Mouse (Mus musculus) kidney, postnatal 0 days (tissue): Measurements from ENCODE around the gene Usp47. TPM values are rescaled to one million over a fixed set of nuclear protein-coding genes. Genes with fewer than 3 reads are reported as not detected.

Experiments
- ATAC-seq: fragments of 200-750 bp; cut with Nextera tagmentation; replicated peaks from 2 replicates; pipeline ENCODE4 v1.8.0; 2017; ENCODE audit warnings: low read depth, moderate number of reproducible peaks, moderate TSS enrichment, moderate library complexity; ENCODE audit not compliant: low FRiP score
- DNase-seq: peaks from one replicate; pipeline ENCODE4 v3.0.0-alpha.2; 2016; ENCODE audit warnings: low spot score
- H3K27ac ChIP-seq: fragments of 300-500 bp; sonication (generic); 2 replicates; pipeline ENCODE4 v1.5.1; 2014; ENCODE audit warnings: mild to moderate bottlenecking
- H3K27me3 ChIP-seq: fragments of 300-500 bp; sonication (generic); 2 replicates; pipeline ENCODE4 v1.6.1; 2014; ENCODE audit warnings: low read length, mixed read lengths; ENCODE audit not compliant: insufficient read depth
- H3K36me3 ChIP-seq: fragments of 300-500 bp; sonication (generic); 2 replicates; pipeline ENCODE4 v1.6.1; 2014; ENCODE audit warnings: low read length, mixed read lengths; ENCODE audit not compliant: insufficient read depth
- H3K4me1 ChIP-seq: fragments of 300-500 bp; sonication (generic); replicated peaks from 2 replicates; pipeline ENCODE4 v1.6.1; 2014; ENCODE audit warnings: antibody characterized with exemption, low read length, mixed read lengths; ENCODE audit not compliant: insufficient read depth
- H3K4me2 ChIP-seq: fragments of 300-500 bp; sonication (generic); 2 replicates; pipeline ENCODE4 v1.6.1; 2014; ENCODE audit warnings: mild to moderate bottlenecking, low read length, moderate library complexity, mixed read lengths
- H3K4me3 ChIP-seq: fragments of 300-500 bp; sonication (generic); replicated peaks from 2 replicates; pipeline ENCODE4 v1.5.1; 2014; ENCODE audit warnings: low read depth, low read length
- H3K9ac ChIP-seq: fragments of 300-500 bp; sonication (generic); 2 replicates; pipeline ENCODE4 v1.6.1; 2014; ENCODE audit warnings: low read depth, low read length
- H3K9me3 ChIP-seq: fragments of 300-500 bp; sonication (generic); replicated peaks from 2 replicates; pipeline ENCODE4 v1.6.1; 2016; ENCODE audit warnings: low read length, inconsistent platforms, mixed read lengths
- CTCF ChIP-seq: IDR thresholded peaks from 2 replicates; pipeline ENCODE4 v1.5.1; 2016; ENCODE audit warnings: antibody characterized with exemption, low read depth, mild to moderate bottlenecking, moderate library complexity
- WGBS: fragments of 180-500 bp; shearing (Covaris S2); extraction: QIAGEN DNeasy Blood & Tissue Kit; methylation state at CpG from one replicate; pipeline ENCODE4 v1.1.7; 2014; 5-methylcytosine and 5-hydroxymethylcytosine counted together
- polyA plus RNA-seq: library from polyadenylated mRNA; unstranded; fragments of >200 nt; fragmentation: Nextera tagmentation; extraction: Ambion mirVana; gene quantifications from 2 replicates; pipeline ENCODE4 v1.2.1, GENCODE M21; 2015

The Usp47 gene
- polyA plus RNA-seq, 1 experiment from 2014 or later = 37.3 TPM

DNA sequence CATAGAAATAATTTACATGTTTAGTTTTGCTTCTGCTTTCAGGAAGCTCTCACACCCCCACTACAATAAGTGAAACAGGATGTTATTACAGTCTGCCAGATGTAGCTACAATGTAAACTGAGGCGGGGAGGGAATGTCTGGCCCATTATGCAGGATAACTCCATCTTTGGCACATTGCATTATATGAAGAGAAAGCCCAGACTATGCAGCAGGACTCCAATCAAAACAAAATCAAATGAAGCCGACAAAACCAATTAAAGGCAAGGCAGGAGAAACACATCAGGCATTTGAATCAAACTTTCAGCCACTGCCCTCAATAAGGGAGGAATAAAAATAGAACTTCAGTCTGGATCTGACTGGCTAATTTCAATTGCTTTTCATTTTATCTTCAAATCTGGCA, 25.9 kb upstream of the Usp47 start:
- no peaks in the 10 kb centered on the region for H3K27me3 ChIP-seq
- H3K9ac ChIP-seq = no peak overlapping the region
- H3K36me3 ChIP-seq = no peaks in the 10 kb centered on the region
- no peak overlapping the region for H3K27ac ChIP-seq
- H3K4me1 ChIP-seq = no peaks in the 10 kb centered on the region
- 65% methylated on average over 2 of the region's 2 CpGs for WGBS
- DNase-seq = no peak
- ATAC-seq = no peak
- no peak overlapping the region for H3K4me2 ChIP-seq
- H3K4me3 ChIP-seq = no peak overlapping the region
- H3K9me3 ChIP-seq = no peaks in the 10 kb centered on the region
- no peak for TF ChIP-seq CTCF

DNA sequence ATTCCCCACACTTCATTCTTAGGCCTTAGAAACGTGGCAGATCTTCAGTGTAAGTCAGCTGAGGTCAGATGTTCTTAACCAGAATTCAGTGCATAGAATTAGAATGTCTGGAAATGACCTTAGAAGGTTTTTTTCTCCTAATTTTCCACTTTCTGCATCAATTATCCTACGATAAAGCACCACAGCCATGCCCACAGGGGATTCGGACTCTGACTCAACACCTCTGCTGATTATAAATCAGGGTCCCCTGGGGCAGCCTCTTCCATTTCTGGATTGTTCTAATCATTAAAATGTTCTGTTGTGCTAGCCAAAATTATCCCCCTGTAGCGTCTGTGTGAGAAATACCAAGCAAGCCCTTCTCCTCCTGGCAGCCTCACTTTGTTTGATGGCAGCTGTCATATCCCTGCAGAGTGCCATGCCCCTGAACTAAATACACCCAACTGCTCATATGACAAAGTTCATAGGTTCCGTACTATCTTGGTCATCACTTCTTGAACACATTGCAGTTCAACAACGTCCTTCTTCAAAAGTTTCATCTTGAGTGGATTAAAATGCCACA, 24.8 kb upstream of the Usp47 start:
- 62% methylated on average over 6 of the region's 6 CpGs for WGBS
- H3K4me3 ChIP-seq = no peak overlapping the region

DNA sequence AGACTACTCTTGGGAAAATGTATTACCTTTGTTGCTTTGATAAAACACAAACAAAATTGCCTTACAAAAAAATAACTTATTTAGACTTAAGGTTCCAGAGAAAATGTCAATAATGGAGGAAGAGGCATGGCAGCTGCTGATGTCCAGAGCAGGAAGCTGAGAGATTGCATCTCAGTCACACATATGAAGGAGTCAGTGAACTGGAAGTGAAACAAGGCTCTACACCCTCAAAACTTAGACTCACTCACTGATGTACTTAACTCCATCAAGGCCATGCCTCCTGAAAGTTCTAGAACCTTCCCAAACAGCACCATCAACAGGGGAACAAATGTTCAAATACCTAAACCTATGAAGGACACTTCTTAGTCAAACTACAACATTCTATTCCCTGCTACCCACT, 23.9 kb upstream of the Usp47 start:
- no peak overlapping the region for H3K4me3 ChIP-seq
- no peaks in the 10 kb centered on the region for H3K9me3 ChIP-seq
- H3K4me2 ChIP-seq = no peak overlapping the region
- H3K36me3 ChIP-seq = no peaks in the 10 kb centered on the region
- no peak for ATAC-seq
- H3K9ac ChIP-seq = no peak overlapping the region
- H3K27ac ChIP-seq = no peak overlapping the region
- H3K27me3 ChIP-seq = no peaks in the 10 kb centered on the region
- TF ChIP-seq CTCF = no peak
- H3K4me1 ChIP-seq = no peaks in the 10 kb centered on the region
- no peak for DNase-seq

More for the DNA sequence above, 24.8 kb upstream of the Usp47 start:
- no peaks in the 10 kb centered on the region for H3K36me3 ChIP-seq
- DNase-seq = no peak
- no peak overlapping the region for H3K9ac ChIP-seq
- no peaks in the 10 kb centered on the region for H3K4me1 ChIP-seq
- no peak overlapping the region for H3K27ac ChIP-seq
- no peak for TF ChIP-seq CTCF
- no peak for ATAC-seq
- no peaks in the 10 kb centered on the region for H3K9me3 ChIP-seq
- no peaks in the 10 kb centered on the region for H3K27me3 ChIP-seq
- H3K4me2 ChIP-seq = no peak overlapping the region

DNA sequence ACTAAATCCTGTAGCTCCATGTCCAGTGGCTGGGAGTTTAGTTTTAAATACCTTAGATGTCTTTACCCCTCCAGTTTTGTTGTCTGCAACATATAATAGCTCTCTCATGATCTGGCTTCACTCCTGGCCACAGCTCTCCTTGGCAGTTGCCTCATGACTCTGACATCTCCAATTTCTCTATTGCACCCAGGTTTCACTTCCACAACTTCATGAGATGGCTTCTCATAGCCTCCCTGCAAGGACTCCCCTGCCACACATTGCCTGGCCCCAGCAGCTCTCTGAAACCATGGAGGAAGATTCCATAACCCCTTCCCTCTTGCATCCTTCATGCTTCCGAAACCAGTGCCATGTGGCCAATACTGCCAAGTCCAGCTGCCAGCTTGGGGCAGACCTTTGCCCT, 23.1 kb upstream of the Usp47 start:
- TF ChIP-seq CTCF = no peak
- Histone ChIP-seq H3K27me3 (no peaks in the 10 kb centered on the region), H3K4me1 (no peaks in the 10 kb centered on the region), H3K9me3 (no peaks in the 10 kb centered on the region), H3K27ac (no peak overlapping the region), H3K4me3 (no peak overlapping the region), H3K36me3 (no peaks in the 10 kb centered on the region), H3K9ac (no peak overlapping the region), H3K4me2 (no peak overlapping the region)
- 97% methylated on average over 1 of the region's 1 CpGs for WGBS
- no peak for ATAC-seq
- DNase-seq = no peak

DNA sequence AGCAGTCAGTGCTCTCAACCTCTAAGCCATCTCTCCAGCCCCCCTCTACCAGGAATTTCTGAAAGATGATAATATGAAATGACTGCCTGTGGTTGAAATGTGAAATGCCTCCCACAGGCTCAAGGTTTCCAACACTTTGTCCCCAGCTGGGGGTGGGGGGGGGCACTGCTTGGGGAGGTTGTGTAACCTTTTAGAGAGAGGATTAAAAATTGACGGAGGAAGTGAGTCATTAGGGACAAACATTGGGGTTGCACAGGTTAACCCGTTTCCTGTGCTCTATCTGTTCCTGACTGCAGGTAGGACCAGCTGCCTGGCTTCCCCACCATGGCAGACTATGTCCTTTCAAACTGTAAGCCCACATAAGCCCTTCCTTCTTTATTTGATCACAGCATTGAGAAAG, 12.8 kb upstream of the Usp47 start:
- WGBS = 77% methylated on average over 2 of the region's 2 CpGs
- H3K27ac ChIP-seq = no peak overlapping the region
- ATAC-seq = no peak

DNA sequence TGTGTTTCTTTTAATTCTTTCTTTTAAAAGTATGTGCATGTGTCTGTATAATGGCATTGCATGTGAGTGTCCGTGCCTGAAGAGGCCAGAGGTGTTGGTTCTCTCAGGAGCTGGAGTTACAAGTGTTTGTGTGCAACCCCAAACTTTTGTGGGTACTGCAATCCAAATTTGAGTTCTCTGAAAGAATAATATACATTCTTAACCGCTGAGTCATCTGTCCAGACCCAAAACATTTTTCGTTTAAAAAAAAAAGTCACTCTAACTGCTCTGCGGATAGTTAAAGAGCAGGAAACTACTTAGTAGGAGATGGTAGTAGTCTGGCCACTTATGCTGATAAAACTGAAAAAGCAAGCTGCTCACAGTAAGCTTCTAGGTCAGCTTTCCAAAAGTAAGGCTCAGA, 12.3 kb upstream of the Usp47 start:
- Histone ChIP-seq H3K9me3 (no peaks in the 10 kb centered on the region), H3K4me1 (no peaks in the 10 kb centered on the region), H3K9ac (no peak overlapping the region), H3K36me3 (no peaks in the 10 kb centered on the region), H3K27me3 (no peaks in the 10 kb centered on the region), H3K4me2 (no peak overlapping the region), H3K27ac (no peak overlapping the region), H3K4me3 (no peak overlapping the region)
- no peak for TF ChIP-seq CTCF
- WGBS = 73% methylated on average over 4 of the region's 4 CpGs
- ATAC-seq = no peak
- no peak for DNase-seq

More for the DNA sequence above, 12.8 kb upstream of the Usp47 start:
- H3K4me2 ChIP-seq = no peak overlapping the region
- DNase-seq = no peak
- no peaks in the 10 kb centered on the region for H3K27me3 ChIP-seq
- no peak overlapping the region for H3K4me3 ChIP-seq
- no peaks in the 10 kb centered on the region for H3K4me1 ChIP-seq
- no peaks in the 10 kb centered on the region for H3K9me3 ChIP-seq
- H3K9ac ChIP-seq = no peak overlapping the region
- TF ChIP-seq CTCF = no peak
- H3K36me3 ChIP-seq = no peaks in the 10 kb centered on the region

DNA sequence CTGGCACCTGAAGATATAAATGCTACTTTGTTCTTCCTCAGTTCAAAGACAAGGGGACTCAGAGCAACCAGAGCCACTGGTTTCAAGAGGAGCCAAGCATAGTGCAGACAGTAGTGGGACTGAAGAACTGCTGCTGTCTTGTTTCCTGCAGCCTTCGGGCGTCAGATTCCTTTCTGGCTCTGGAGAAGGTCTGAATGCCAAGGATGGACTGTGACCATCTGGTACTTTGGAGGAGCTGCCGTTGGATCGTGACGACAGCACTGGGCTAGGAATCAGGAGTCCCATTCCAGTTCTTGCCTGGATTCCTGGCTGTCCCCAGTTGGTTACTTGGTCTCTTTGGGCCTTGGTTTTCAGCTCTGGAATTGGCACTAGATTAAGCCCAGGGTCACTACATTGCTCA, 11.2 kb upstream of the Usp47 start:
- Histone ChIP-seq H3K9ac (no peak overlapping the region), H3K27me3 (no peaks in the 10 kb centered on the region), H3K9me3 (no peaks in the 10 kb centered on the region), H3K4me3 (no peak overlapping the region), H3K27ac (no peak overlapping the region), H3K4me1 (no peaks in the 10 kb centered on the region), H3K36me3 (no peaks in the 10 kb centered on the region), H3K4me2 (no peak overlapping the region)
- DNase-seq = no peak
- no peak for TF ChIP-seq CTCF
- no peak for ATAC-seq
- WGBS = 31% methylated on average over 5 of the region's 5 CpGs
